Mouse (Mus musculus): ENCODE measurements around the gene Pikfyve.

Gene Pikfyve

DNA sequence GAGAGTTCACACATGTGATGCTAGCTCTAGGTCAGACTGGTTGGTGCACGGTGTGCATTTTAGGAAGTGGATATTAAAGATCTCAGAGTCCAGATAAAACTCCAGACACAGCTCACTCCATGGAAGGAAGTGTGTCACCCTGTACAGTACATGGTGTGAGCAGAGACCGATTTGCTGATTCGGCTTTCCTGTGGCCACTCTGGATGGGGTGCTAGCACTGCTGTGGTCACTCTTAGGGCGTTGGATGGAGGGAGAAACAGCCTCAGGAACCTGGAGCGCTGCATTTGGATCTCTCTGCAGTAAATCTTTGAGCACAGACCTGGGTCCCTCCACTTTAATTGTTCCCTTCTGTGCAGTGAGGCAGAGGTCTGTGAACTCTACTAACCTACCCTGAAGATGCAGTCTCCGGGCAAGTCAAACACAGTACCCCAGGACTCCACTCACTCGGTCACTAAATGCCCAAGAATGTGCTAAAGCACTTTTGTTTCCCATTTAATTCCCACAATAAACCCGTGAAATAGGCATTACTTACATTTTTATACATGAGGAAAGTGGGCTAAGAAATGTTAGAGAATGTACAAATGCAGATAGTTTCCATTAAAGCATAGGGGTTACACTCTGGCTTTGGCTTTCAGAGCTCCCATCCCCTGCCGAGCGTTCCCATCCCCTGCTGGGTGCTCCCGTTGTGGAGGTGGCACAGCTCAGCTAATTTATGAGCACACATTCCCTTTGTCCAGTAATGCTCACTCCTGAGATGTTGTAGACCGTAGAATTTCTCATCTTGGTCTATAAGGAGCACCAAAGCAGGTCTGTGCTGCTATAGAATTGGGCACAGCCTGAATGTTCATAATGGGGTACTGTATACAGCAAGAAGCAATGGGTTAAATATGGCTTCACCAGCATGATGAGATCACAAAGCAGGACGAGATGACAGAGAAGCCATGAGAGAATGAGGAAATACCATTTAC, 127.9 kb downstream of the Pikfyve start:
- no peak for DNase-seq (ENCODE audit: low spot score)

DNA sequence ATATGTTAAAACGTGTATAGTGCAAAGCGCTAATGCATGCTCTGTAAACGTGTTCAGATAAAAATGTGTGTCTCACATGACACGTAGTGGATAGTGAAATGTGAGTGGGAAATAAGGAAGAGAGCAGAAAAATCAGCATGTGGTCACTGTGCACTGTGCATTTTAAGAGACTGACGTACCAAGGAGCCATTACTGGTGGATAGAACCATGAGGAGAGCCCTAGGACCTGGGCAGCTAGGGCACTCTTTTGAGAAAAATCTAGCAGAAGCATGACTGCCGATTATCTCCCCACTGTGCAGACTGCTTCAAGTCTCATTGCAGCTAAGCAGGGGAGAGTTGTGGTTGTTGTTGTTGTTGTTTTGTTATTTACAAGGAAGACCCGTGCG, 128.5 kb downstream of the Pikfyve start:
- DNase-seq (ENCODE audit: low spot score): no peak

Measured in embryo, embryonic 10 days (tissue).